Mouse (Mus musculus) bone marrow, adult 2 months (tissue): ENCODE measurements around the gene Trappc1.
"Not testable (repeated sequence)": the region's sequence is repeated elsewhere in the genome, so short reads cannot be mapped to it uniquely, and the experiment has no call there.

Experiments
- CTCF ChIP-seq: fragments of 200-500 bp; IDR thresholded peaks from 2 replicates; pipeline ENCODE4 v1.5.1; 2011; ENCODE audit warnings: low read length, control low read depth; ENCODE audit not compliant: control insufficient read depth, insufficient read depth
- POLR2A ChIP-seq: fragments of 200-500 bp; IDR thresholded peaks from 2 replicates; pipeline ENCODE4 v1.6.1; 2011; ENCODE audit warnings: low read depth, mild to moderate bottlenecking, control low read depth, low read length, borderline replicate concordance; ENCODE audit not compliant: control insufficient read depth

DNA sequence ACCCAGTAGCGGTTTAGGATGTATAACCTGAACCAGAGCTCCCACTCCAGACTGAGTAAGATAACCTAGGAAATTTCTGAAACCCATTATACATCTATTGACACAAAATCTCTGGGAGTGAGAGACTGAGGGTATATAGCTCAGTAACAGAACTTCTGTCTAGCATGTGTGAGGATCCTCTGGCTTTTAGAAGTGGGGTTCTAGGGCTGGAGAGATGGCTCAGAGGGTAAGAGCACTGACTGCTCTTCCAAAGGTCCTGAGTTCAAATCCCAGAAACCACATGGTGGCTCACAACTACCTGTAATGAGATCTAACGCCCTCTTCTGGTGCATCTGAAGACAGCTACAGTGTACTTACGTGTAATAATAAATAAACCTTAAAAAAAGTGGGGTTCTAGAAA lies 5.8 kb upstream of the Trappc1 start:
- not testable (repeated sequence) for TF ChIP-seq POLR2A, CTCF
